Mouse (Mus musculus): ENCODE results near the gene Krtap9-3.

Gene Krtap9-3

GRCm38 (mm10) chr11:99562580-99562979, 35.3 kb downstream of the Krtap9-3 start:
- DNase-seq, result no peak

GRCm38 (mm10) chr11:99559366-99559765, 38.5 kb downstream of the Krtap9-3 start, which contains the start of gene Gm11939:
Gm11939 (minus strand) TSS chr11:99559466.
- DNase-seq, result no peak

GRCm38 (mm10) chr11:99557976-99558745, 39.7 kb downstream of the Krtap9-3 start:
- peak; percentile 6 for DNase-seq

GRCm38 (mm10) chr11:99556753-99557152, 41.2 kb downstream of the Krtap9-3 start, which contains the start of gene Krtap3-2:
Krtap3-2 (minus strand) TSS chr11:99556853.
- DNase-seq, result no peak

GRCm38 (mm10) chr11:99556195-99556594, 41.7 kb downstream of the Krtap9-3 start:
- DNase-seq, result no peak

GRCm38 (mm10) chr11:99550765-99551164, 47.1 kb downstream of the Krtap9-3 start, which contains the start of gene Krtap3-3:
Krtap3-3 (minus strand) TSS chr11:99550865.
- DNase-seq, result no peak

GRCm38 (mm10) chr11:99547892-99548291, 50.0 kb downstream of the Krtap9-3 start:
- no peak for DNase-seq
